Mouse (Mus musculus) limb, embryonic 10.5 days (tissue): ENCODE data around the gene Slc22a1. TPM values are rescaled to one million over a fixed set of nuclear protein-coding genes. Genes with fewer than 3 reads are reported as not detected.

Experiments
- DNase-seq: peaks from one replicate; pipeline ENCODE4 v3.0.0-alpha.2; 2017; ENCODE audit warnings: low spot score
- H3K27ac ChIP-seq: fragments of 300-500 bp; sonication (generic); 2 replicates; pipeline ENCODE4 v1.5.1; 2016; ENCODE audit warnings: mild to moderate bottlenecking
- H3K27me3 ChIP-seq: fragments of 300-500 bp; sonication (generic); 2 replicates; pipeline ENCODE4 v1.6.1; 2016; ENCODE audit warnings: low read depth, mild to moderate bottlenecking; ENCODE audit not compliant: poor library complexity, severe bottlenecking
- H3K36me3 ChIP-seq: fragments of 300-500 bp; sonication (generic); 2 replicates; pipeline ENCODE4 v1.6.1; 2016; ENCODE audit warnings: mild to moderate bottlenecking, moderate library complexity
- H3K4me1 ChIP-seq: fragments of 300-500 bp; sonication (generic); 2 replicates; pipeline ENCODE4 v1.6.1; 2016
- H3K4me3 ChIP-seq: fragments of 300-500 bp; sonication (generic); 2 replicates; pipeline ENCODE4 v1.5.1; 2016; ENCODE audit warnings: mild to moderate bottlenecking, moderate library complexity
- H3K9me3 ChIP-seq: fragments of 300-500 bp; sonication (generic); replicated peaks from 2 replicates; pipeline ENCODE4 v1.6.1; 2016; ENCODE audit warnings: mild to moderate bottlenecking
- WGBS: fragments of 180-500 bp; shearing (Covaris S2); methylation state at CpG from one replicate; pipeline ENCODE4 v1.1.7; 2016; 5-methylcytosine and 5-hydroxymethylcytosine counted together
- polyA plus RNA-seq: library from polyadenylated mRNA; unstranded; fragments of >200 nt; fragmentation: Nextera tagmentation; extraction: Ambion mirVana; gene quantifications from 2 replicates; pipeline ENCODE4 v1.2.1, GENCODE M21; 2016

Gene Slc22a1
- not detected in 2 replicates for polyA plus RNA-seq

DNA sequence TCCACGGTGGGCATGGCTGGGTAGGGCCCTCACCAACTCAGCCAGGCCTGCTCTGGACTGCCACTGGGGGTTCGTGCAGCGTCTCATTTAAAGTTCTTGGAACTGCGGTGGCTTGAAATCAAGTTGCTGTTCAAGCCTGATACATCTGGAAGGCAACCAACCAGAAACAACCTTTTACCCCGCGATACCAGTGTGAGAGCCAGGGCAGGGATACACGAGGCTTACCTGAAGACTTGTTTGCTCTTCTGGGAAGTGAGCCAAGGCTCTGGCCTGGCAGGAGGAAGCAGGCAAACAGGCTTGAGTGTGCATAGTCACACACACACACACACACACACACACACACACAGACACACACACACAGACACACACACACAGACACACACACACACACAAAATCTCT lies at the start of gene Slc22a1:
Gene Slc22a1 (minus strand): TSS at position 184 of the 400 bp plus-strand sequence.
- H3K27me3 ChIP-seq: no peaks in the 10 kb centered on the region
- DNase-seq: no peak
- no peak within 1 kb of the TSS for H3K27ac ChIP-seq
- H3K4me3 ChIP-seq: no peak within 1 kb of the TSS
- H3K36me3 ChIP-seq: peaks cover 10% of the 10 kb centered on the region
- H3K9me3 ChIP-seq: no peaks in the 10 kb centered on the region
- WGBS: 91% methylated on average over 7 of the region's 7 CpGs
- H3K4me1 ChIP-seq: peaks cover 10% of the 10 kb centered on the region; the same call in 1 of the 2 replicates

- H3K9me3 ChIP-seq: no peaks in the 10 kb centered on the region
- no peaks in the 10 kb centered on the region for H3K27me3 ChIP-seq
- 0 out of 2 replicates have a peak overlapping the region, but pooled peaks have one; percentile 2 for H3K4me3 ChIP-seq
- peak; percentile 82 for DNase-seq
- H3K4me1 ChIP-seq: peaks cover 64% of the 10 kb centered on the region
- H3K36me3 ChIP-seq: peaks cover 81% of the 10 kb centered on the region
- 33% methylated on average over 6 of the region's 6 CpGs for WGBS
- peak overlapping the region; percentile 80 for H3K27ac ChIP-seq
These were observed 49.4 kb upstream of the Slc22a1 start for GRCm38 (mm10) chr17:12724767-12725744.

DNA sequence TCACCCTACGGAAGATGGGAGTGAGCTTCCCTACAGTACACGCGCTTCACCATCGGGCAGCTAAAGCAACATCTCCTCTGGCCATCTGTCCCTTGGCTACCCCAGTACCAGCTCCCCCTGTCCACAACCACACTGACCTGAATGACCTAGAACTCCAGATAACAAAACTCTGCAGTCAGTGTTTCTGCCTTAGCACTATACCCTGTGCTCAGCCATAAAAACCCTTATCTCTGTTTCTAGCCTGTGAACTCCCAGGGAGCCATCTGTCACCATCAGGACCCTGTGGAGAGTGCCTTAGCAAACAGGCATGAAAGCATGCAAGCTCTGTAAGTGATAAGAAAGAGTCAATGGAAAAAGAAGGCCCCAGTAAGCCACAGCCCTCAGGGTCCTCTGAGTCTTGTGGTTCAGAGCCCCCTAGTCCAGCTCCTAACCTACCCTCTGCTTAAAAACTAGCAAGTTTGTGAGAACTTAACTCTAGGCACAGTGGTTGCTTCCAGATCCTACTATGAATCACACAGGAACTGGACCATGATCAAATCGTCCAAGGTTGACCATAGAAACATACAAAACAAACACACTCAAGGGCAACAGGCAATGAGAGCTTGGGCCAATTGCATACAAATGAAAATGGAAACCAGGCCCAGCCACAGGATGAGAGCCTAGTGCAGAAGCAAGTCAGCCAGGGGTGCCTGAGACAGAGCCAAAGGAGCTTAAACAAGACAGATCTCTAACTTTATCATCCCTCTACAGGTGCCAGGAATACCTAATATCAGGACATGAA lies 48.5 kb upstream of the Slc22a1 start:
- H3K27ac ChIP-seq: peak overlapping the region; percentile 80
- H3K9me3 ChIP-seq: no peaks in the 10 kb centered on the region
- no peak for DNase-seq
- H3K27me3 ChIP-seq: no peaks in the 10 kb centered on the region
- WGBS: 70% methylated on average over 5 of the region's 5 CpGs
- H3K36me3 ChIP-seq: peaks cover 81% of the 10 kb centered on the region
- H3K4me3 ChIP-seq: no peak overlapping the region
- H3K4me1 ChIP-seq: peaks cover 64% of the 10 kb centered on the region

DNA sequence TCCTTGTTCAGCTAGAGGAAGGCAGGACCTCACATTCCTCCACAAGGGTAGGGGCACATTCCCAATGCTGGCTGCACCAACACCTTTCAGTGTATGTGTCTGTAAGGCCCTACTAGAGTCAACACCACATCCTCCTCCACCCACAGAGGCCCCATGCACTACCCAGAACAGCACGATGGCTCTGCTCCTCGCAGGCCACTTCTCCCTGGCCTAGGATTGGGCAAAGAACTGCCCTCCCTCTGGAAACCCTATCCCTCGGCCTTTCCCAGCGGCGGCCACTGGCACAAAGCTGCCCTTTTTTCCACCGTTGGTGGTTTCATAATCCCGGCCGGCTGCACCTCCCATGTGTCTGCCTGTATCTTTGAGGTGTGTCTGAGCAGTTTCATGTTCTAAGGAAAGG lies 47.0 kb upstream of the Slc22a1 start:
- 50% methylated on average over 8 of the region's 8 CpGs for WGBS

DNA sequence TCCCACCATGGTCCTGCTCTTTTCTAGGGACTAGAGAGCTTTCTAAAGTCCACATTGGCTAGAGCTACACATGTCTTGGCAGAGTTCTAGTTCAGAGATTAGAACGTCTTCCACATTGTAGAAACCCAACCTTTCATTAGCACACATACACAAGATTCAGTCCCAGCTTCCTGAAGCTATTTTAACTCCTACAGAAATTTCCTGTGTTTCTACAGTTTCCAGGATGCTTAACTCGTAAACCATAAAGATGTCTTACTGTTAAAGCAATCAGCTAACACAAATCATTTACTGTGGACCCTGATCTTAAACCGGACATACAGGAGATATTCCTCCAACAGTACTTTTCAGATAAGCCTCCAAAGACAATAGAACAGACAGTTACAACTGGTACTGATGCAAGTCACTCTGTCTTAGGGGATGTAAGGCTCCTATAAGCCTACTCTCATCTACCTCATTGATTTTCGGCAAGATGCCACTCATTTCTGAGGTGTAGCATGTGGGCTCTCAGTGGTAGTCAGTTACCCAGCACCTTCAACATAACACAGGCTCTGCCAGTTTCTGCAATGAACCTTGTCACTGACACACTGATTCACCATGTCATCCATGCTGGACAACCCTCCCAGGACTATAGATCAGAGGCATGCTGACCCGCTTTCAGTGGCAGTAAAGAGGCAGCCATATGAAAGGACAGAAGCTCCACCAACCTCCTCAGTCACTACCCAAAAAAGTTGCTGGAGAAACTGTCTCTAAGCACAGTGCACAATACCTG lies 45.7 kb upstream of the Slc22a1 start:
- no peak overlapping the region for H3K27ac ChIP-seq
- no peak for DNase-seq
- peaks cover 45% of the 10 kb centered on the region for H3K4me1 ChIP-seq
- H3K4me3 ChIP-seq: no peak overlapping the region
- no peaks in the 10 kb centered on the region for H3K9me3 ChIP-seq
- no peaks in the 10 kb centered on the region for H3K27me3 ChIP-seq
- WGBS: 88% methylated on average over 5 of the region's 5 CpGs
- H3K36me3 ChIP-seq: peaks cover 87% of the 10 kb centered on the region

More for the DNA sequence above, 47.0 kb upstream of the Slc22a1 start:
- H3K36me3 ChIP-seq: peaks cover 86% of the 10 kb centered on the region
- H3K27me3 ChIP-seq: no peaks in the 10 kb centered on the region
- peak overlapping the region; percentile 69 for H3K27ac ChIP-seq
- H3K4me1 ChIP-seq: peaks cover 58% of the 10 kb centered on the region
- H3K4me3 ChIP-seq: no peak overlapping the region
- DNase-seq: peak; percentile 46
- no peaks in the 10 kb centered on the region for H3K9me3 ChIP-seq

DNA sequence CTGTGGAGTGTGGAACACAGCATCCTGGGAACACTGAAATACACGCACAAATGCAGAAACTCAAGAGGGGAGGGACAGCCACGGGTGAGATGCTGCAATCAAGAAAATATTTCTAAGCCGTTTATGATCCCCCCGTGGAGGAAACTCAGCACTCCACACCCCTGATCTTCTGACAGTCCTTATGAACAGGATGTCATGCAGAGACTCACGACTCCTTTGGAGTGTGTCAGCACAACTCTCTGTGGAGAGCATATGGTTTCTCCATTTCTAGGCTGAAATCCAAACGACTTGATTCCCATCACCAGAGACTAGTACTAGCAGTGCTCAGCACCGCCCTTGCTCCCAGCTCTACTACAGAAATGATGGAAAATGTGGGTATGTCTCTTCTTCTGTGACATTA lies 42.6 kb upstream of the Slc22a1 start:
- WGBS: 80% methylated on average over 7 of the region's 7 CpGs
- Histone ChIP-seq H3K4me3 (no peak overlapping the region), H3K36me3 (peaks cover 98% of the 10 kb centered on the region), H3K27me3 (no peaks in the 10 kb centered on the region), H3K4me1 (peaks cover 15% of the 10 kb centered on the region), H3K9me3 (no peaks in the 10 kb centered on the region), H3K27ac (no peak overlapping the region)
- DNase-seq: no peak

DNA sequence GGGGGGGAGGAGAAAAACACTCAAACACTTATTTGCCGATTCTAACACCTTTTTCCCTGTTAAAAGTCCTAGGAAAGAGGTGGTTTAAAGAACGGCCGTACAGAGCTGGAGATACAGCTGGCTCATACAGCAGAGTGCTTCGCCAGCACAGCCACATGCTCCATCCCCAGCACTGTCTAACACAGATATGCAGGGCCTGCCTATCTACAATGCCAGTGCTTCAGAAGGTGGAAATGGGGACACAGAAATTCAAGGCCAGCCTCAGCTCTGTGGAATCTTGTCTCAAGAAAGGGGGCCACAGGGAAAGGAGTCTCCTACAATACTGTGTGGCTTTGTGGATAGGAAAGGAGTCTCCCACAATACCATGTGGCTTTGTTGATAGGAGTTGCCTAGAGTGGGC lies 41.8 kb upstream of the Slc22a1 start:
- Histone ChIP-seq H3K9me3 (no peaks in the 10 kb centered on the region), H3K36me3 (peaks cover 100% of the 10 kb centered on the region), H3K27me3 (no peaks in the 10 kb centered on the region), H3K27ac (no peak overlapping the region), H3K4me3 (no peak overlapping the region), H3K4me1 (peaks cover 7% of the 10 kb centered on the region)
- WGBS: 83% methylated on average over 4 of the region's 4 CpGs
- DNase-seq: no peak

DNA sequence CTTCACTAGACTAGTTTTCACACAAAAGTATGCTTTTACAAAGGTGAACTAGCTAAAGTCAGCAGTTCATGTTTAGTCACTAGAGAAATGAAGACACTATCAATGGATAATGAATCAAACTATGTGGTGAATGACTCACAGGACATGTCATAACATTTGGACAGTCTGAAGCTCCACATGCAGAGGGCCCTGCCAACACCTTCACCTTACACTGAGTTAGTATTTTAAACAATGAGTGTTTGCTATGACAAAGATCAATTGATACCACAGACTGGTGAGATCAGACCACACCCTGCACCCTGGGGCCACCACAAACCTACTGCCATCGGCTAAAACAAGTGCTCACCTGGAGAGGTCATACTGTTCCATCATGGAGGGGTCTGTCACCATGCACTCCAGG lies 39.4 kb upstream of the Slc22a1 start:
- H3K27ac ChIP-seq: no peak overlapping the region
- peaks cover 100% of the 10 kb centered on the region for H3K36me3 ChIP-seq
- WGBS: 88% methylated on average over 1 of the region's 1 CpGs
- H3K4me3 ChIP-seq: no peak overlapping the region
- no peaks in the 10 kb centered on the region for H3K4me1 ChIP-seq
- H3K27me3 ChIP-seq: no peaks in the 10 kb centered on the region
- H3K9me3 ChIP-seq: no peaks in the 10 kb centered on the region
- DNase-seq: no peak

- Histone ChIP-seq H3K36me3 (peaks cover 99% of the 10 kb centered on the region), H3K27ac (no peak overlapping the region), H3K4me1 (no peaks in the 10 kb centered on the region), H3K9me3 (no peaks in the 10 kb centered on the region), H3K4me3 (no peak overlapping the region), H3K27me3 (no peaks in the 10 kb centered on the region)
- no peak for DNase-seq
- 85% methylated on average over 5 of the region's 5 CpGs for whole genome bisulfite sequencing
These were observed 38.5 kb upstream of the Slc22a1 start for GRCm38 (mm10) chr17:12714080-12714561.

DNA sequence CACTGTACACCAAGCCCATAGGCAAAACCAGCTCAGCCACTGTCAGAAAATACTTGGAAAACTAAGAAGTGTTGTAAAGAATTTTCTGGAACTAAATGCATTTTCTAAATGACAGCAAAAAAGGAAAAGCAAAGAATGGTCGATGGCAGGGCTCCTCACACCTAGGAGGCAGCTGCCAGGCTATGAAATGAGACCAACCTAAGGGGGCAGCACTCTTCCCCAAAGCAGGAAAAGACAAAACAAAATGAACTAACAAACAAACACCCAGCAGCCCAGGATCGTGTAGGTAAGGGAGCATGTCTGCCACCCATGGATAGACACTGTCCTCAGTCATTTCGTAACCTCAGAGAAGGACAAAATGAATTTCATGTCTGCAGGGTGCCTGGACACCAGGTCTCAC lies 37.4 kb upstream of the Slc22a1 start:
- Histone ChIP-seq H3K36me3 (peaks cover 99% of the 10 kb centered on the region), H3K4me1 (no peaks in the 10 kb centered on the region), H3K27me3 (no peaks in the 10 kb centered on the region), H3K9me3 (no peaks in the 10 kb centered on the region), H3K27ac (no peak overlapping the region), H3K4me3 (no peak overlapping the region)
- 80% methylated on average over 3 of the region's 3 CpGs for WGBS
- DNase-seq: no peak

- H3K27ac ChIP-seq: no peak overlapping the region
These were observed 36.6 kb upstream of the Slc22a1 start for GRCm38 (mm10) chr17:12712191-12712590.

GRCm38 (mm10) chr17:12710976-12711375 lies 35.3 kb upstream of the Slc22a1 start:
- no peak overlapping the region for H3K27ac ChIP-seq
- WGBS: 88% methylated on average over 2 of the region's 2 CpGs
- peaks cover 8% of the 10 kb centered on the region; the same call in 1 of the 2 replicates for H3K4me1 ChIP-seq
- no peaks in the 10 kb centered on the region for H3K27me3 ChIP-seq
- no peaks in the 10 kb centered on the region for H3K9me3 ChIP-seq
- peaks cover 98% of the 10 kb centered on the region for H3K36me3 ChIP-seq
- DNase-seq: no peak
- H3K4me3 ChIP-seq: no peak overlapping the region

More at GRCm38 (mm10) chr17:12712191-12712590, 36.6 kb upstream of the Slc22a1 start:
- Histone ChIP-seq H3K27me3 (no peaks in the 10 kb centered on the region), H3K9me3 (no peaks in the 10 kb centered on the region), H3K4me1 (no peaks in the 10 kb centered on the region), H3K4me3 (no peak overlapping the region), H3K36me3 (peaks cover 98% of the 10 kb centered on the region)
- no peak for DNase-seq
